Mouse (Mus musculus): ENCODE results near the gene Krt13. TPM values are rescaled to one million over a fixed set of nuclear protein-coding genes. Genes with fewer than 3 reads are reported as not detected.

The Krt13 gene
- total and polyA plus RNA-seq, 3 experiments = not detected

- no peak within 1 kb of the TSS for H3K4me3 ChIP-seq (replicated peaks in 1 of 3; ENCODE audit: low read depth in 2 of 3, low read length in 2 of 3, poor library complexity in 1 of 3)
- H3K27ac ChIP-seq (ENCODE audit: insufficient read depth, low read depth) = no peak within 1 kb of the TSS
- dilution Hi-C loops (cut with MboI; ENCODE audit: extremely low pct_ligation_motif_present, extremely low pct_unique_long_range_greater_than_20kb, low sequenced_read_pairs) = no loop called here
- no peak for TF ChIP-seq RAD21 (IDR thresholded peaks at IDR 0.05; ENCODE audit: low read depth, low read length)
- 0 out of 2 replicates have a peak, but pooled peaks have one; percentile 18 for TF ChIP-seq BHLHE40 (IDR thresholded peaks at IDR 0.05; ENCODE audit: low read depth, low read length)
- no peaks in the 10 kb centered on the region for H3K9me3 ChIP-seq (replicated peaks; ENCODE audit: low read length)
- no peak within 1 kb of the TSS for H3K4me2 ChIP-seq (ENCODE audit: insufficient read depth, low read depth, poor library complexity, severe bottlenecking)
- no peaks in the 10 kb centered on the region for H3K4me1 ChIP-seq (ENCODE audit: control insufficient read depth in 1 of 2, insufficient read depth in 2 of 2)
- no peaks in the 10 kb centered on the region for H3K36me3 ChIP-seq (replicated peaks in 1 of 2; ENCODE audit: control insufficient read depth in 1 of 2, insufficient read depth in 1 of 2, low read length in 1 of 2)
- peaks cover 91% of the 10 kb centered on the region for H3K27me3 ChIP-seq (replicated peaks)
- no peak within 1 kb of the TSS for H3K9ac ChIP-seq (ENCODE audit: insufficient read depth, low read depth)
- H3K79me2 ChIP-seq (replicated peaks; ENCODE audit: control insufficient read depth, extremely low read depth, insufficient read depth, poor library complexity, severe bottlenecking) = no peaks in the 10 kb centered on the region
- no peak for DNase-seq (ENCODE audit: extremely low read depth)
- in situ Hi-C loops (cut with MboI; ENCODE audit: low pct_ligation_motif_present, low pct_unique_long_range_greater_than_20kb, low sequenced_read_pairs) = no loop called here
Measured at GRCm38 (mm10) chr11:100148615-100149330, 27.4 kb upstream of the Krt13 start, which contains the start of gene Krt19. TSS of gene Krt19 (minus strand) at chr11:100148665.

- H3K36me3 ChIP-seq (replicated peaks in 1 of 2; ENCODE audit: control insufficient read depth in 1 of 2, insufficient read depth in 1 of 2, low read length in 1 of 2) = no peaks in the 10 kb centered on the region
- H3K4me2 ChIP-seq (ENCODE audit: insufficient read depth, low read depth, poor library complexity, severe bottlenecking) = no peak overlapping the region
- H3K27me3 ChIP-seq (replicated peaks) = peaks cover 88% of the 10 kb centered on the region
- H3K4me3 ChIP-seq (replicated peaks in 1 of 3; ENCODE audit: low read depth in 2 of 3, low read length in 2 of 3, poor library complexity in 1 of 3) = no peak overlapping the region
- no peak overlapping the region for H3K9ac ChIP-seq (ENCODE audit: insufficient read depth, low read depth)
- DNase-seq (ENCODE audit: extremely low read depth) = no peak
- no peak for TF ChIP-seq MYC (IDR thresholded peaks at IDR 0.05; ENCODE audit: low read depth, low read length)
- no peak for TF ChIP-seq POLR2AphosphoS2 (IDR thresholded peaks at IDR 0.05; ENCODE audit: low read depth, low read length)
- TF ChIP-seq ZC3H11A (IDR thresholded peaks at IDR 0.05; ENCODE audit: low read depth, low read length) = no peak
- TF ChIP-seq ZNF384 (IDR thresholded peaks at IDR 0.05; ENCODE audit: low read depth, low read length) = no peak
- no peak for TF ChIP-seq MAZ (IDR thresholded peaks at IDR 0.05; ENCODE audit: low read depth, low read length)
- TF ChIP-seq USF2 (conservative IDR thresholded peaks at IDR 0.05; ENCODE audit: low read depth, low read length) = no peak
- no peak for TF ChIP-seq USF1 (IDR thresholded peaks at IDR 0.05; ENCODE audit: low read depth, low read length)
- no peak for TF ChIP-seq CHD2 (IDR thresholded peaks at IDR 0.05; ENCODE audit: low read length)
- TF ChIP-seq HCFC1 (IDR thresholded peaks at IDR 0.05; ENCODE audit: low read depth, low read length) = no peak
- no peak for TF ChIP-seq EP300 (IDR thresholded peaks at IDR 0.05; ENCODE audit: low read length)
- no peak for TF ChIP-seq PAX5 (IDR thresholded peaks at IDR 0.05; ENCODE audit: low read length)
- no peak for TF ChIP-seq ZKSCAN1 (IDR thresholded peaks at IDR 0.05; ENCODE audit: borderline replicate concordance, low read depth, low read length)
- TF ChIP-seq E2F4 (IDR thresholded peaks at IDR 0.05; ENCODE audit: insufficient replicate concordance, low read depth, low read length) = no peak
- no peak for TF ChIP-seq CHD1 (IDR thresholded peaks at IDR 0.05; ENCODE audit: low read depth, low read length)
- TF ChIP-seq TCF12 (IDR thresholded peaks at IDR 0.05; ENCODE audit: low read depth, low read length) = no peak
- no peak for TF ChIP-seq RAD21 (IDR thresholded peaks at IDR 0.05; ENCODE audit: low read depth, low read length)
- no peak for TF ChIP-seq IRF4 (IDR thresholded peaks at IDR 0.05; ENCODE audit: low read depth, low read length)
- no peaks in the 10 kb centered on the region for H3K4me1 ChIP-seq (ENCODE audit: control insufficient read depth in 1 of 2, insufficient read depth in 2 of 2)
- in situ Hi-C loops (cut with MboI; ENCODE audit: low pct_ligation_motif_present, low pct_unique_long_range_greater_than_20kb, low sequenced_read_pairs) = no loop called here
- dilution Hi-C loops (cut with MboI; ENCODE audit: extremely low pct_ligation_motif_present, extremely low pct_unique_long_range_greater_than_20kb, low sequenced_read_pairs) = no loop called here
- no peak overlapping the region for H3K27ac ChIP-seq (ENCODE audit: insufficient read depth, low read depth)
- H3K9me3 ChIP-seq (replicated peaks; ENCODE audit: low read length) = no peaks in the 10 kb centered on the region
- no peaks in the 10 kb centered on the region for H3K79me2 ChIP-seq (replicated peaks; ENCODE audit: control insufficient read depth, extremely low read depth, insufficient read depth, poor library complexity, severe bottlenecking)
Measured at GRCm38 (mm10) chr11:100147566-100148353, 26.4 kb upstream of the Krt13 start.
